Mouse (Mus musculus) liver, embryonic 16.5 days (tissue): ENCODE results near the gene Sde2. TPM values are rescaled to one million over a fixed set of nuclear protein-coding genes. Genes with fewer than 3 reads are reported as not detected.
"Not testable (repeated sequence)": the region's sequence is repeated elsewhere in the genome, so short reads cannot be mapped to it uniquely, and the experiment has no call there.

Source experiments
- ATAC-seq: fragments of 200-750 bp; cut with Nextera tagmentation; 2 replicates; pipeline ENCODE4 v1.8.0; 2017; ENCODE audit warnings: low read depth, mild to moderate bottlenecking, moderate number of reproducible peaks, moderate library complexity
- H3K27ac ChIP-seq: fragments of 300-500 bp; sonication (generic); 2 replicates; pipeline ENCODE4 v1.5.1; 2014; ENCODE audit warnings: mild to moderate bottlenecking, low read length
- H3K27me3 ChIP-seq: fragments of 300-500 bp; sonication (generic); 2 replicates; pipeline ENCODE4 v1.6.1; 2014; ENCODE audit warnings: low read depth, low read length, mixed read lengths; ENCODE audit not compliant: control insufficient read depth, insufficient read depth
- H3K36me3 ChIP-seq: fragments of 300-500 bp; sonication (generic); 2 replicates; pipeline ENCODE4 v1.6.1; 2014; ENCODE audit warnings: mild to moderate bottlenecking; ENCODE audit not compliant: control insufficient read depth, insufficient read depth
- H3K4me1 ChIP-seq: fragments of 300-500 bp; sonication (generic); 2 replicates; pipeline ENCODE4 v1.6.1; 2014; ENCODE audit warnings: low read depth, low read length, mixed read lengths; ENCODE audit not compliant: control insufficient read depth
- H3K4me2 ChIP-seq: fragments of 300-500 bp; sonication (generic); 2 replicates; pipeline ENCODE4 v1.6.1; 2014; ENCODE audit warnings: low read depth, low read length, mixed read lengths
- H3K4me3 ChIP-seq: fragments of 300-500 bp; sonication (generic); 2 replicates; pipeline ENCODE4 v1.5.1; 2014; ENCODE audit warnings: low read depth, mild to moderate bottlenecking, low read length
- H3K9ac ChIP-seq: fragments of 300-500 bp; sonication (generic); 2 replicates; pipeline ENCODE4 v1.6.1; 2014; ENCODE audit warnings: low read depth, low read length
- H3K9me3 ChIP-seq: fragments of 300-500 bp; sonication (generic); replicated peaks from 2 replicates; pipeline ENCODE4 v1.6.1; 2016; ENCODE audit warnings: low read length; ENCODE audit not compliant: control insufficient read depth
- WGBS: fragments of 180-500 bp; shearing (Covaris S2); extraction: QIAGEN DNeasy Blood & Tissue Kit; methylation state at CpG from one replicate; pipeline ENCODE4 v1.1.7; 2014; ENCODE audit not compliant: insufficient replicate concordance; 5-methylcytosine and 5-hydroxymethylcytosine counted together
- polyA plus RNA-seq: library from polyadenylated mRNA; unstranded; fragments of >200 nt; fragmentation: Nextera tagmentation; extraction: Ambion mirVana; gene quantifications from 2 replicates; pipeline ENCODE4 v1.2.1, GENCODE M21; 2015

The Sde2 gene
- polyA plus RNA-seq, 1 experiment from 2014 or later, result 20.9 TPM

- Histone ChIP-seq H3K4me1 (peaks cover 6% of the 10 kb centered on the region), H3K27me3 (peaks cover 19% of the 10 kb centered on the region), H3K4me3 (no peak overlapping the region), H3K4me2 (peak overlapping the region; percentile 22; the same call in 1 of the 2 replicates), H3K27ac (no peak overlapping the region), H3K9ac (no peak overlapping the region), H3K9me3 (no peaks in the 10 kb centered on the region), H3K36me3 (no peaks in the 10 kb centered on the region)
- 49% methylated on average over 7 of the region's 7 CpGs for WGBS
- no peak for ATAC-seq
Measured at GRCm38 (mm10) chr1:180889172-180889571, 38.2 kb downstream of the Sde2 start.

DNA sequence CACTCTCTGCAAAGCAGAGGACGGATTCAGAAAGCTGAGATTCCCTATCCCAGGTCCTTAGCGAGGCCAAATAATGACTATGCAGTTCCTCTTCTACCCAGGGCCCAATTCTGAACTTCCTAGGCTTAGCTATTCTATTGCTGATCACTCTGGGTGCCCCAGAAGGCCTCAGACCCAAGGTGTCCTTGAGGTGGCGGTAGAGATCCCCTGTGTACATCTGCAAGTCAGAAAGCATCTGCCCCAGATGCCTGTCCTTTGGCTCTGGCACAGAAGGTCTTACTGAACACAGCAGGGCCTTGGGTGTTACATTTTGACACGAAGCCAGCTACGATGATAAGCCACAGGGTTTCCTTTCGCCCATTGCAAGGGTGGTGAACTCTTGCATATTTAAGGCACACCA, 38.9 kb downstream of the Sde2 start:
- Histone ChIP-seq H3K9ac (no peak overlapping the region), H3K27ac (no peak overlapping the region), H3K4me2 (no peak overlapping the region), H3K9me3 (no peaks in the 10 kb centered on the region), H3K4me3 (no peak overlapping the region), H3K4me1 (peaks cover 6% of the 10 kb centered on the region), H3K36me3 (no peaks in the 10 kb centered on the region), H3K27me3 (peaks cover 26% of the 10 kb centered on the region)
- ATAC-seq, result no peak
- 30% methylated on average over 6 of the region's 6 CpGs for WGBS

DNA sequence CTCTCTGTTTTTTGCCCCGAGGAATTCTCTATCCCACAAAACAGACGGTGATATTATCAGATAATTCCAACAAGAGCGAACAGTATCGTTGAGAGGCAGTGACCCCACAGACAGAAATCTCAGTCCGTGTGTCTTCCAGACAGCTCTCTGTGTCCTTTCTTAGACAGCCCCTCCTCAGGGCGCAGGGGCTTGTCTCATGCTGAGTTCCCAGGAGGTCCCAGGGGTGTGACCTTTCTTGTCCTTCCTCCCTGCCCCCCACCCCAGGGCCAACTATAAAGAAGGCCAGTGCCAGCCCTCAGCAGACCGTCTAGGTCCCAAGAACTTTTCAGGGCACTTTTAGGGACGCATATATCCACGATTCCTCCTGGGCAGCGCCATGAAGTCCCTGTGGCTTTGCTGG, 41.9 kb downstream of the Sde2 start, which contains the start of gene Lefty2:
Lefty2 (plus strand) TSS at position 301 of the 400 bp plus-strand sequence.
- ATAC-seq, result no peak
- Histone ChIP-seq H3K27me3 (peaks cover 33% of the 10 kb centered on the region), H3K9ac (no peak within 1 kb of the TSS), H3K4me1 (peaks cover 6% of the 10 kb centered on the region), H3K4me2 (no peak within 1 kb of the TSS), H3K27ac (no peak within 1 kb of the TSS), H3K4me3 (no peak within 1 kb of the TSS), H3K36me3 (no peaks in the 10 kb centered on the region), H3K9me3 (no peaks in the 10 kb centered on the region)
- WGBS, result 49% methylated on average over 10 of the region's 10 CpGs

DNA sequence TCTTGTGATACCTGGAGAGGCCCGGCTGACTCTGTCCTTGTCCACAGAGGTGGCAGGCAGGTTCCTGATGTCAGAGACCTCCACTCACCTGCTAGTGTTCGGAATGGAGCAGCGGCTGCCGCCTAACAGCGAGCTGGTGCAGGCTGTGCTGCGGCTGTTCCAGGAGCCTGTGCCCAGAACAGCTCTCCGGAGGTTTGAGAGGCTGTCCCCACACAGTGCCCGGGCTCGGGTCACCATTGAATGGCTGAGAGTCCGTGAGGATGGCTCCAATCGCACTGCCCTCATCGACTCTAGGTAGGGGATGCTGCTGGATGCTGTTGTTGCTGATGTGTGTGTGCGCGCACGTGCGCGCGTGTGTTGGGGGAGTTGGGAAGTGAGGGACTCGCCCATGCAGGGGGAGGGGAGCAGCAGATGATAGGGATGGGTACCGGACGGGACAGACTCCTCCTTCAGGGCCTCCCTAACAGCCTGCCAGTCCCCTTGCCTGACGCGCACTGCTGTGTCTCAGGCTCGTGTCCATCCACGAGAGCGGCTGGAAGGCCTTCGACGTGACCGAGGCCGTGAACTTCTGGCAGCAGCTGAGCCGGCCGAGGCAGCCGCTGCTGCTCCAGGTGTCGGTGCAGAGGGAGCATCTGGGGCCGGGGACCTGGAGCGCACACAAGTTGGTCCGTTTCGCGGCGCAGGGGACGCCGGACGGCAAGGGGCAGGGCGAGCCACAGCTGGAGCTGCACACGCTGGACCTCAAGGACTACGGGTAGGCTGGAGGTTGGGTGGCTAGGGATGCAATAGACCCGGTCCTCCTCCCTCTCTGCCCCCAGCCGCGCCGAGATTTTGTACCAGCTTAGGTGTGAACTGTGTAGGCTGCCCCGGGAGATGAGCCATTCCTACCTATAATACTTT, 43.4 kb downstream of the Sde2 start:
- H3K9ac ChIP-seq, H3K4me1 ChIP-seq, H3K36me3 ChIP-seq, H3K27ac ChIP-seq, H3K9me3 ChIP-seq, H3K4me2 ChIP-seq, H3K4me3 ChIP-seq, ATAC-seq: not testable (repeated sequence)
- H3K27me3 ChIP-seq, result peaks cover 31% of the 10 kb centered on the region
- 10% methylated on average over 44 of the region's 51 CpGs for WGBS

- WGBS, result 2% methylated on average over 4 of the region's 4 CpGs
- H3K9me3 ChIP-seq, result no peaks in the 10 kb centered on the region
- no peak for ATAC-seq
Measured at GRCm38 (mm10) chr1:180901107-180901506, 50.2 kb downstream of the Sde2 start.

GRCm38 (mm10) chr1:180902915-180903314, 52.0 kb downstream of the Sde2 start:
- peak; percentile 88 for ATAC-seq
- H3K4me3 ChIP-seq, result peak overlapping the region; percentile 96
- no peaks in the 10 kb centered on the region for H3K27me3 ChIP-seq
- peak overlapping the region; percentile 99 for H3K27ac ChIP-seq
- 14% methylated on average over 5 of the region's 5 CpGs for WGBS
- peaks cover 50% of the 10 kb centered on the region for H3K4me1 ChIP-seq
- H3K4me2 ChIP-seq, result peak overlapping the region; percentile 97
- H3K36me3 ChIP-seq, result peaks cover 24% of the 10 kb centered on the region
- H3K9ac ChIP-seq, result no peak overlapping the region; the same call in 1 of the 2 replicates
- H3K9me3 ChIP-seq, result no peaks in the 10 kb centered on the region

More at GRCm38 (mm10) chr1:180901107-180901506, 50.2 kb downstream of the Sde2 start:
- peaks cover 39% of the 10 kb centered on the region for H3K4me1 ChIP-seq
- H3K27me3 ChIP-seq, result no peaks in the 10 kb centered on the region
- H3K36me3 ChIP-seq, result peaks cover 6% of the 10 kb centered on the region
- no peak overlapping the region for H3K9ac ChIP-seq
- H3K4me2 ChIP-seq, result no peak overlapping the region
- H3K27ac ChIP-seq, result no peak overlapping the region
- H3K4me3 ChIP-seq, result no peak overlapping the region

- peak overlapping the region; percentile 95 for H3K9ac ChIP-seq
Measured at GRCm38 (mm10) chr1:180903666-180904038, 52.7 kb downstream of the Sde2 start.

GRCm38 (mm10) chr1:180904039-180904814, 53.3 kb downstream of the Sde2 start, which contains the start of gene Pycr2:
Pycr2 (plus strand) TSS chr1:180904293.
- ATAC-seq, result peak; percentile 82
- WGBS, result under 1% methylated on average over 52 of the region's 52 CpGs
- peak within 1 kb of the TSS; percentile 99 for H3K27ac ChIP-seq

More at GRCm38 (mm10) chr1:180903666-180904038, 52.7 kb downstream of the Sde2 start:
- Histone ChIP-seq H3K4me3 (peak overlapping the region; percentile 96), H3K27ac (peak overlapping the region; percentile 99), H3K4me2 (peak overlapping the region; percentile 97), H3K4me1 (peaks cover 52% of the 10 kb centered on the region), H3K9me3 (no peaks in the 10 kb centered on the region), H3K36me3 (peaks cover 27% of the 10 kb centered on the region), H3K27me3 (no peaks in the 10 kb centered on the region)
- ATAC-seq, result no peak
- 22% methylated on average over 10 of the region's 10 CpGs for WGBS

More at GRCm38 (mm10) chr1:180904039-180904814, 53.3 kb downstream of the Sde2 start, which contains the start of gene Pycr2:
- Histone ChIP-seq H3K27me3 (no peaks in the 10 kb centered on the region), H3K36me3 (peaks cover 27% of the 10 kb centered on the region), H3K9ac (peak within 1 kb of the TSS; percentile 95), H3K4me1 (peaks cover 52% of the 10 kb centered on the region), H3K9me3 (no peaks in the 10 kb centered on the region), H3K4me3 (peak within 1 kb of the TSS; percentile 96), H3K4me2 (peak within 1 kb of the TSS; percentile 97)
